In genomic region chr10:62919925-62920765, GRCm38 (mm10) we compare ENCODE assay signal across 8 mouse cellular contexts. TPM values are rescaled to one million over a fixed set of nuclear protein-coding genes. Genes with fewer than 3 reads are reported as not detected.
DNase-seq lines count a peak whose midpoint lies in the region; ATAC-seq and TF ChIP-seq lines count a peak whose summit lies in the region.

Slc25a16 (plus strand) TSS chr10:62920633.

- 5% methylated on average over 50 of the region's 50 CpGs for WGBS in forebrain, embryonic 13.5 days
- 4% methylated on average over 50 of the region's 50 CpGs for WGBS in large intestine, adult 2 months
- 3% methylated on average over 46 of the region's 50 CpGs for WGBS in liver, postnatal 0 days (ENCODE audit: insufficient replicate concordance)
- WGBS in neural tube, embryonic 14.5 days: 9% methylated on average over 50 of the region's 50 CpGs

- TF ChIP-seq EP300 in ES-Bruce4 (IDR thresholded peaks at IDR 0.05; ENCODE audit: insufficient read depth, low read depth, low read length): no peak
- TF ChIP-seq EP300 in liver, postnatal 0 days (IDR thresholded peaks at IDR 0.05; ENCODE audit: low read depth): no peak; the same call in 1 of the 2 replicates

- no peaks in the 10 kb centered on the region for H3K27me3 ChIP-seq in ES-Bruce4 (ENCODE audit: control insufficient read depth, insufficient read depth, low read length, poor library complexity, severe bottlenecking)
- no peaks in the 10 kb centered on the region for H3K27me3 ChIP-seq in forebrain, embryonic 13.5 days
- no peaks in the 10 kb centered on the region for H3K27me3 ChIP-seq in liver, postnatal 0 days (ENCODE audit: insufficient read depth, low read length)
- H3K27me3 ChIP-seq in neural tube, embryonic 14.5 days (ENCODE audit: control insufficient read depth, insufficient read depth, low read length): no peaks in the 10 kb centered on the region

- H3K4me1 ChIP-seq in ES-Bruce4 (ENCODE audit: control insufficient read depth, insufficient read depth, low read length): no peaks in the 10 kb centered on the region
- H3K4me1 ChIP-seq in forebrain, embryonic 13.5 days: peaks cover 19% of the 10 kb centered on the region
- H3K4me1 ChIP-seq in liver, postnatal 0 days (ENCODE audit: insufficient read depth): peaks cover 16% of the 10 kb centered on the region
- H3K4me1 ChIP-seq in neural tube, embryonic 14.5 days (ENCODE audit: control insufficient read depth, insufficient read depth, low read length): no peaks in the 10 kb centered on the region; the same call in 1 of the 2 replicates

- peak within 1 kb of the TSS; percentile 85 for H3K4me2 ChIP-seq in forebrain, embryonic 13.5 days
- H3K4me2 ChIP-seq in liver, postnatal 0 days (ENCODE audit: low read depth, low read length): peak within 1 kb of the TSS; percentile 70
- H3K4me2 ChIP-seq in neural tube, embryonic 14.5 days (ENCODE audit: low read depth, low read length): peak within 1 kb of the TSS; percentile 94

- DNase-seq in heart, postnatal 10 days: peak; percentile 93 to 96
- DNase-seq in large intestine, adult 2 months (ENCODE audit: low read depth, low spot score): peak; percentile 50
- peak; percentile 93 for DNase-seq in liver, postnatal 0 days
- peak; percentile 96 for DNase-seq in testis, postnatal 10 days (ENCODE audit: low spot score)

- intact Hi-C loops in heart, postnatal 10 days (cut with DNase I): loop anchor here (5.0 kb wide), 1 partner anchor 53 kb away; no protein-coding TSS in a partner anchor

- peak within 1 kb of the TSS; percentile 97 for H3K4me3 ChIP-seq in ES-Bruce4 (ENCODE audit: low read depth, low read length)
- peak within 1 kb of the TSS; percentile 91 for H3K4me3 ChIP-seq in forebrain, embryonic 13.5 days
- H3K4me3 ChIP-seq in liver, postnatal 0 days (ENCODE audit: low read depth, low read length): peak within 1 kb of the TSS; percentile 100
- H3K4me3 ChIP-seq in neural tube, embryonic 14.5 days (ENCODE audit: low read depth, low read length): peak within 1 kb of the TSS; percentile 97

- H3K27ac ChIP-seq in ES-Bruce4 (ENCODE audit: insufficient read depth, low read length): no peak within 1 kb of the TSS
- H3K27ac ChIP-seq in forebrain, embryonic 13.5 days: peak within 1 kb of the TSS; percentile 83
- peak within 1 kb of the TSS; percentile 94 for H3K27ac ChIP-seq in liver, postnatal 0 days (ENCODE audit: low read depth)
- H3K27ac ChIP-seq in neural tube, embryonic 14.5 days (ENCODE audit: low read depth, low read length): peak within 1 kb of the TSS; percentile 85

- no peak for TF ChIP-seq POLR2A in ES-Bruce4 (IDR thresholded peaks at IDR 0.05; ENCODE audit: insufficient read depth, low read length)

- peak within 1 kb of the TSS; percentile 76 for H3K9ac ChIP-seq in ES-Bruce4 (ENCODE audit: low read depth, poor library complexity, severe bottlenecking)
- H3K9ac ChIP-seq in forebrain, embryonic 13.5 days: peak within 1 kb of the TSS; percentile 92
- peak within 1 kb of the TSS; percentile 98 for H3K9ac ChIP-seq in liver, postnatal 0 days (replicated peaks)
- peak within 1 kb of the TSS; percentile 95 for H3K9ac ChIP-seq in neural tube, embryonic 14.5 days (replicated peaks; ENCODE audit: low read depth, low read length)

- no peaks in the 10 kb centered on the region for H3K36me3 ChIP-seq in ES-Bruce4 (ENCODE audit: control insufficient read depth, insufficient read depth, low read length, poor library complexity, severe bottlenecking)
- no peaks in the 10 kb centered on the region; the same call in 1 of the 2 replicates for H3K36me3 ChIP-seq in forebrain, embryonic 13.5 days (ENCODE audit: poor library complexity, severe bottlenecking)
- H3K36me3 ChIP-seq in liver, postnatal 0 days (replicated peaks; ENCODE audit: insufficient read depth, low read length): no peaks in the 10 kb centered on the region
- H3K36me3 ChIP-seq in neural tube, embryonic 14.5 days (ENCODE audit: control insufficient read depth, insufficient read depth, low read length): no peaks in the 10 kb centered on the region

- peak; percentile 94 for ATAC-seq in cerebellum, adult (ENCODE audit: insufficient number of reproducible peaks, low FRiP score, low TSS enrichment)
- ATAC-seq in forebrain, embryonic 13.5 days: peak; percentile 97
- ATAC-seq in liver, postnatal 0 days: peak; percentile 98
- peak; percentile 97 for ATAC-seq in neural tube, embryonic 14.5 days (ENCODE audit: low read depth)

- TF ChIP-seq CTCF in ES-Bruce4 (IDR thresholded peaks at IDR 0.05; ENCODE audit: low read depth, low read length): no peak
- TF ChIP-seq CTCF in liver, postnatal 0 days (IDR thresholded peaks at IDR 0.05; ENCODE audit: low read depth): no peak

- no peaks in the 10 kb centered on the region for H3K9me3 ChIP-seq in ES-Bruce4 (replicated peaks; ENCODE audit: control insufficient read depth, insufficient read depth, low read length, poor library complexity, severe bottlenecking)
- H3K9me3 ChIP-seq in forebrain, embryonic 13.5 days (replicated peaks): no peaks in the 10 kb centered on the region
- H3K9me3 ChIP-seq in liver, postnatal 0 days (ENCODE audit: low read length): no peaks in the 10 kb centered on the region
- no peaks in the 10 kb centered on the region for H3K9me3 ChIP-seq in neural tube, embryonic 14.5 days (ENCODE audit: control insufficient read depth, low read length)

RNA-seq across cellular contexts. Expression of gene Slc25a16, which starts in this region (rescaled TPM):
- polyA plus RNA-seq in ES-Bruce4 (2011; ENCODE audit: insufficient read depth, insufficient read length, low read depth, missing spikeins): 11.3 and 11.6 TPM in 2 replicates
- polyA plus RNA-seq in forebrain, embryonic 13.5 days (2015; fragmentation: Nextera tagmentation; extraction: Ambion mirVana): 14.0 and 15.0 TPM in 2 replicates
- 10 to 100 TPM; 29.5 to 30.7 TPM for total RNA-seq in heart, postnatal 10 days (2021)
- 12.1 and 21.8 TPM in 2 replicates for polyA plus RNA-seq in large intestine, adult 2 months (2012; rRNA removed)
- 13.9 and 14.3 TPM in 2 replicates for polyA plus RNA-seq in liver, postnatal 0 days (2015; fragmentation: Nextera tagmentation; extraction: Ambion mirVana)
- polyA plus RNA-seq in neural tube, embryonic 14.5 days (2014; fragmentation: Nextera tagmentation; extraction: Ambion mirVana): 18.3 and 19.3 TPM in 2 replicates
